In the genomic region with DNA sequence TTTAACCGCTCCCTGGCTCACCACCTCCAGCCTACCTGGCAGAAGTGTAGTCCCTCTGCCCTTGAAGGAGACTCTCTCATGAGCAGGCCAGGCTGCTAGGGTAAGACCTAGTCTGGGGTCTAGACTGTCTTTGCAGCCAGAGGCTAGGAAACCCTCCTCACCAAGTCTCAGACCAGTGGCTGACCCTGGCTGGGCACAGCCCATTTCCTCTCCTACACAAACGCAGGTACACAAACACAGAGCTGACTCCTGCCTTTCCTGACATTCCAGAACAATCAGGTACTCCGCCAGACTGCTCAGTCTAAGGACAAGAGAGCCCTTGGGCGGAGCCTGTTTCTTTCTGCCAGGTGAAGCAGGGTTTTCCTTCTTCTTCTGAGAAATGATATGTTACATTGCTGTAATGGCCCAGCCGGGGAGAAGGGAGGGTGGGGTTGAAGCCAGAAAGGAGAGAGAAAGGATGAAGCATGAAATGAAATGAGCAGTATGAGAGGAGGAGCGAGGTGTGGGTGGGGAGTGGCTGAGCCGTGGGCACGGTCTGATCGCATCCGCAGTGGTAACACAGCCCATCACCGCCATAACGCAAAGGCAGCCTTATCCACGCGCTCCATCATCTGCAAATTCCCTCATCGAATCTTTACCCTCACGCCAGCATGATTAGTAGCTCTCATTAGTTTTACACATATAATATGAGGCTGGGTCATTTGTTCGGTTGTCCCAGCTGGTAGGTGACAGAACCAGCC, we compare ENCODE assay signal across 9 mouse cellular contexts. TPM values are rescaled to one million over a fixed set of nuclear protein-coding genes. Genes with fewer than 3 reads are reported as not detected.
A peak's percentile ranks its signal among the peaks of the same experiment; 100 is the strongest.
DNase-seq lines count a peak whose midpoint lies in the region; ATAC-seq and TF ChIP-seq lines count a peak whose summit lies in the region.
"Had no signal": no experiment of that assay in that cellular context is flagged by ENCODE, and none has a peak within 500 bp of the region (broad histone marks: within the 10 kb centered on the region; RNA-seq: fewer than 3 reads in every experiment).

No protein-coding gene starts in this region.

- peak; percentile 53 for DNase-seq in brain, embryonic 14.5 days (ENCODE audit: low read depth)
- DNase-seq in embryo, embryonic 10 days (ENCODE audit: low spot score) = no peak
- no peak for DNase-seq in urinary bladder, postnatal 36 days (ENCODE audit: low spot score in 2 of 2)
- no peak for DNase-seq in thymus, postnatal 10 days (ENCODE audit: low spot score in 2 of 2)

- H3K9me3 ChIP-seq in heart, embryonic 16.5 days (replicated peaks; ENCODE audit: control insufficient read depth, low read length) = no peaks in the 10 kb centered on the region
- H3K9me3 ChIP-seq in heart, embryonic 11.5 days (replicated peaks; ENCODE audit: control insufficient read depth, low read length) = no peaks in the 10 kb centered on the region
- no peaks in the 10 kb centered on the region for H3K9me3 ChIP-seq in intestine, embryonic 16.5 days (ENCODE audit: control insufficient read depth, low read length)
- H3K9me3 ChIP-seq in midbrain, embryonic 16.5 days (replicated peaks; ENCODE audit: control insufficient read depth, low read length, poor library complexity, severe bottlenecking) = no peaks in the 10 kb centered on the region
- H3K9me3 ChIP-seq: megakaryocyte, embryonic 14.5 days had no signal

- H3K9ac ChIP-seq in heart, embryonic 16.5 days (ENCODE audit: low read length) = no peak overlapping the region
- no peak overlapping the region for H3K9ac ChIP-seq in heart, embryonic 11.5 days (ENCODE audit: low read depth, low read length)
- H3K9ac ChIP-seq in intestine, embryonic 16.5 days (ENCODE audit: low read depth, low read length) = 0 out of 2 replicates have a peak overlapping the region, but pooled peaks have one; percentile 29
- peak overlapping the region; percentile 31; the same call in 1 of the 2 replicates for H3K9ac ChIP-seq in midbrain, embryonic 16.5 days (ENCODE audit: low read depth, low read length)

- no peak for ATAC-seq in heart, embryonic 16.5 days (replicated peaks; ENCODE audit: extremely low read depth, insufficient read depth, low FRiP score)
- ATAC-seq in heart, embryonic 11.5 days (replicated peaks; ENCODE audit: insufficient number of reproducible peaks, low FRiP score, low TSS enrichment) = no peak
- peak; percentile 33 for ATAC-seq in intestine, embryonic 16.5 days
- ATAC-seq in midbrain, embryonic 16.5 days = 0 out of 2 replicates have a peak, but pooled peaks have one; percentile 15

- H3K4me1 ChIP-seq in heart, embryonic 16.5 days (ENCODE audit: control insufficient read depth, insufficient read depth, low read length) = peaks cover 20% of the 10 kb centered on the region
- peaks cover 17% of the 10 kb centered on the region for H3K4me1 ChIP-seq in heart, embryonic 11.5 days (ENCODE audit: control insufficient read depth, insufficient read depth, low read length)
- H3K4me1 ChIP-seq in intestine, embryonic 16.5 days (ENCODE audit: control insufficient read depth, insufficient read depth, low read length) = peaks cover 15% of the 10 kb centered on the region
- H3K4me1 ChIP-seq in midbrain, embryonic 16.5 days (ENCODE audit: control insufficient read depth, insufficient read depth, low read length) = peaks cover 35% of the 10 kb centered on the region

- H3K4me3 ChIP-seq in heart, embryonic 16.5 days (ENCODE audit: low read length) = no peak overlapping the region
- H3K4me3 ChIP-seq in heart, embryonic 11.5 days (ENCODE audit: low read depth, low read length) = no peak overlapping the region
- no peak overlapping the region for H3K4me3 ChIP-seq in intestine, embryonic 16.5 days (ENCODE audit: low read length)
- H3K4me3 ChIP-seq in midbrain, embryonic 16.5 days (ENCODE audit: low read depth, low read length) = no peak overlapping the region

- no peak for TF ChIP-seq CTCF in brain, embryonic 14.5 days (IDR thresholded peaks at IDR 0.05; ENCODE audit: borderline replicate concordance, extremely low read depth, insufficient read depth, insufficient read length)

- 0 out of 2 replicates have a peak overlapping the region, but pooled peaks have one; percentile 2 for H3K27ac ChIP-seq in heart, embryonic 16.5 days (ENCODE audit: low read length)
- no peak overlapping the region for H3K27ac ChIP-seq in heart, embryonic 11.5 days (ENCODE audit: low read depth, low read length)
- peak overlapping the region; percentile 43; the same call in 1 of the 2 replicates for H3K27ac ChIP-seq in intestine, embryonic 16.5 days (ENCODE audit: low read length)
- H3K27ac ChIP-seq in midbrain, embryonic 16.5 days (ENCODE audit: low read length) = peak overlapping the region; percentile 81

- H3K36me3 ChIP-seq in heart, embryonic 16.5 days (ENCODE audit: control insufficient read depth, insufficient read depth) = no peaks in the 10 kb centered on the region
- no peaks in the 10 kb centered on the region for H3K36me3 ChIP-seq in heart, embryonic 11.5 days (ENCODE audit: control insufficient read depth, insufficient read depth, low read length)
- H3K36me3 ChIP-seq in intestine, embryonic 16.5 days (ENCODE audit: control insufficient read depth, insufficient read depth, low read length) = no peaks in the 10 kb centered on the region
- H3K36me3 ChIP-seq in midbrain, embryonic 16.5 days (ENCODE audit: control insufficient read depth, insufficient read depth, low read length) = no peaks in the 10 kb centered on the region

- H3K4me2 ChIP-seq in heart, embryonic 16.5 days (ENCODE audit: low read depth, low read length) = no peak overlapping the region
- no peak overlapping the region for H3K4me2 ChIP-seq in heart, embryonic 11.5 days
- no peak overlapping the region for H3K4me2 ChIP-seq in intestine, embryonic 16.5 days (ENCODE audit: low read depth, low read length)
- H3K4me2 ChIP-seq in midbrain, embryonic 16.5 days (ENCODE audit: low read length) = no peak overlapping the region

- no peak for TF ChIP-seq POLR2A in brain, embryonic 14.5 days (IDR thresholded peaks at IDR 0.05; ENCODE audit: borderline replicate concordance, extremely low read depth, insufficient read depth, insufficient read length, poor library complexity, severe bottlenecking)

- 79% methylated on average over 17 of the region's 17 CpGs for WGBS in heart, embryonic 16.5 days
- 77% methylated on average over 17 of the region's 17 CpGs for WGBS in heart, embryonic 11.5 days (ENCODE audit: insufficient replicate concordance)
- WGBS in intestine, embryonic 16.5 days = 73% methylated on average over 17 of the region's 17 CpGs
- WGBS in midbrain, embryonic 16.5 days = 67% methylated on average over 17 of the region's 17 CpGs

- no peaks in the 10 kb centered on the region for H3K27me3 ChIP-seq in heart, embryonic 16.5 days (ENCODE audit: control insufficient read depth, insufficient read depth, low read length)
- H3K27me3 ChIP-seq in heart, embryonic 11.5 days (ENCODE audit: control insufficient read depth, insufficient read depth, low read length) = no peaks in the 10 kb centered on the region
- H3K27me3 ChIP-seq in intestine, embryonic 16.5 days (replicated peaks; ENCODE audit: control insufficient read depth, insufficient read depth, low read length) = no peaks in the 10 kb centered on the region
- no peaks in the 10 kb centered on the region for H3K27me3 ChIP-seq in midbrain, embryonic 16.5 days (ENCODE audit: control insufficient read depth, insufficient read depth, low read depth, low read length)
- H3K27me3 ChIP-seq: megakaryocyte, embryonic 14.5 days had no signal

RNA-seq across cellular contexts. Expression of a gene that starts 27.7 kb away (rescaled TPM):
- 25.1 and 25.9 TPM in 2 replicates for polyA plus RNA-seq in heart, embryonic 16.5 days (2015; fragmentation: Nextera tagmentation; extraction: Ambion mirVana)
- 26.7 and 31.0 TPM in 2 replicates for polyA plus RNA-seq in heart, embryonic 11.5 days (2014; fragmentation: Nextera tagmentation; extraction: Ambion mirVana)
- 67.3 and 70.7 TPM in 2 replicates for polyA plus RNA-seq in brain, embryonic 14.5 days (2012; rRNA removed)
- 7.9 and 9.5 TPM in 2 replicates for polyA plus RNA-seq in intestine, embryonic 16.5 days (2015; fragmentation: Nextera tagmentation; extraction: Ambion mirVana)
- 56.6 and 57.8 TPM in 2 replicates for polyA plus RNA-seq in midbrain, embryonic 16.5 days (2015; fragmentation: Nextera tagmentation; extraction: Ambion mirVana)

RNA-seq across cellular contexts. Expression of a gene that starts 34.6 kb away (rescaled TPM):
- 25.4 and 32.4 TPM in 2 replicates for polyA plus RNA-seq in heart, embryonic 16.5 days (2015; fragmentation: Nextera tagmentation; extraction: Ambion mirVana)
- polyA plus RNA-seq in heart, embryonic 11.5 days (2014; fragmentation: Nextera tagmentation; extraction: Ambion mirVana) = 18.9 and 26.9 TPM in 2 replicates
- 77.9 and 97.5 TPM in 2 replicates for polyA plus RNA-seq in brain, embryonic 14.5 days (2012; rRNA removed)
- 8.2 and 10.9 TPM in 2 replicates for polyA plus RNA-seq in intestine, embryonic 16.5 days (2015; fragmentation: Nextera tagmentation; extraction: Ambion mirVana)
- 69.3 and 76.9 TPM in 2 replicates for polyA plus RNA-seq in midbrain, embryonic 16.5 days (2015; fragmentation: Nextera tagmentation; extraction: Ambion mirVana)

Comparison
In these comparisons a context has a peak if more than half of its experiments do, and no peak if none do; other contexts are left out.
1. ATAC-seq: peak in intestine, embryonic 16.5 days (single experiment) and midbrain, embryonic 16.5 days (single experiment); none in heart, embryonic 16.5 days (single experiment) and heart, embryonic 11.5 days (single experiment).
2. H3K9ac ChIP-seq: peak in intestine, embryonic 16.5 days (single experiment) and midbrain, embryonic 16.5 days (single experiment); none in heart, embryonic 16.5 days (single experiment) and heart, embryonic 11.5 days (single experiment).